Mouse (Mus musculus) A20 (cell line): ENCODE measurements around the gene Fnip2.

Experiments
- DNase-seq: peaks from one replicate; pipeline ENCODE4 v3.0.0-alpha.2; 2011; ENCODE audit warnings: low read depth, low spot score

The Fnip2 gene

GRCm38 (mm10) chr3:79528451-79528850, 39.1 kb downstream of the Fnip2 start:
- DNase-seq, result no peak

- DNase-seq, result no peak
These were observed 39.7 kb downstream of the Fnip2 start for GRCm38 (mm10) chr3:79527921-79528320.

GRCm38 (mm10) chr3:79527521-79527920, 40.1 kb downstream of the Fnip2 start:
- DNase-seq, result no peak

GRCm38 (mm10) chr3:79523349-79523748, 44.2 kb downstream of the Fnip2 start:
- no peak for DNase-seq

GRCm38 (mm10) chr3:79519862-79520261, 47.7 kb downstream of the Fnip2 start:
- no peak for DNase-seq

GRCm38 (mm10) chr3:79518761-79519527, 48.7 kb downstream of the Fnip2 start:
- no peak for DNase-seq

GRCm38 (mm10) chr3:79517884-79518591, 49.6 kb downstream of the Fnip2 start:
- no peak for DNase-seq

GRCm38 (mm10) chr3:79516958-79517357, 50.6 kb downstream of the Fnip2 start:
- DNase-seq, result no peak

- no peak for DNase-seq
These were observed 51.3 kb downstream of the Fnip2 start for GRCm38 (mm10) chr3:79516099-79516920.

- DNase-seq, result no peak
These were observed 53.3 kb downstream of the Fnip2 start for GRCm38 (mm10) chr3:79514304-79514703.

GRCm38 (mm10) chr3:79501166-79501728, 66.3 kb downstream of the Fnip2 start:
- no peak for DNase-seq

- DNase-seq, result no peak
These were observed 67.3 kb downstream of the Fnip2 start for GRCm38 (mm10) chr3:79500279-79500678.

GRCm38 (mm10) chr3:79496668-79497067, 70.9 kb downstream of the Fnip2 start:
- no peak for DNase-seq

GRCm38 (mm10) chr3:79495151-79495550, 72.4 kb downstream of the Fnip2 start:
- DNase-seq, result no peak

- DNase-seq, result no peak
These were observed 73.6 kb downstream of the Fnip2 start for GRCm38 (mm10) chr3:79494028-79494427.

- no peak for DNase-seq
These were observed 74.5 kb downstream of the Fnip2 start for GRCm38 (mm10) chr3:79493064-79493463.

GRCm38 (mm10) chr3:79491614-79492013, 76.0 kb downstream of the Fnip2 start:
- DNase-seq, result no peak

GRCm38 (mm10) chr3:79490102-79490501, 77.5 kb downstream of the Fnip2 start:
- DNase-seq, result no peak

- no peak for DNase-seq
These were observed 79.6 kb downstream of the Fnip2 start for GRCm38 (mm10) chr3:79488025-79488424.

- DNase-seq, result no peak
These were observed 83.1 kb downstream of the Fnip2 start for GRCm38 (mm10) chr3:79484286-79485063.

GRCm38 (mm10) chr3:79478880-79479279, 88.7 kb downstream of the Fnip2 start:
- DNase-seq, result no peak
